Mouse (Mus musculus) liver, embryonic 13.5 days (tissue): ENCODE measurements around the gene Bphl. TPM values are rescaled to one million over a fixed set of nuclear protein-coding genes. Genes with fewer than 3 reads are reported as not detected.
A peak's percentile ranks its signal among the peaks of the same experiment; 100 is the strongest.
"Not testable (repeated sequence)": the region's sequence is repeated elsewhere in the genome, so short reads cannot be mapped to it uniquely, and the experiment has no call there.

Source experiments
- ATAC-seq: fragments of 200-750 bp; cut with Nextera tagmentation; 2 replicates; pipeline ENCODE4 v1.8.0; 2017; ENCODE audit warnings: low read depth, mild to moderate bottlenecking, moderate number of reproducible peaks, moderate library complexity
- DNase-seq: peaks from one replicate; pipeline ENCODE4 v3.0.0; 2022
- H3K27ac ChIP-seq: fragments of 300-500 bp; sonication (generic); 2 replicates; pipeline ENCODE4 v1.5.1; 2015; ENCODE audit warnings: moderate library complexity, mild to moderate bottlenecking, inconsistent platforms
- H3K27me3 ChIP-seq: fragments of 300-500 bp; sonication (generic); 2 replicates; pipeline ENCODE4 v1.6.1; 2015; ENCODE audit warnings: mild to moderate bottlenecking, inconsistent platforms
- H3K36me3 ChIP-seq: fragments of 300-500 bp; sonication (generic); 2 replicates; pipeline ENCODE4 v1.6.1; 2015; ENCODE audit warnings: mild to moderate bottlenecking, inconsistent platforms
- H3K4me1 ChIP-seq: fragments of 300-500 bp; sonication (generic); replicated peaks from 2 replicates; pipeline ENCODE4 v1.6.1; 2015; ENCODE audit warnings: inconsistent platforms
- H3K4me2 ChIP-seq: fragments of 300-500 bp; sonication (generic); 2 replicates; pipeline ENCODE4 v1.6.1; 2015; ENCODE audit warnings: inconsistent platforms, mild to moderate bottlenecking, moderate library complexity
- H3K4me3 ChIP-seq: fragments of 300-500 bp; sonication (generic); replicated peaks from 2 replicates; pipeline ENCODE4 v1.5.1; 2015; ENCODE audit warnings: mild to moderate bottlenecking, inconsistent platforms
- H3K9ac ChIP-seq: fragments of 300-500 bp; sonication (generic); 2 replicates; pipeline ENCODE4 v1.6.1; 2015; ENCODE audit warnings: mild to moderate bottlenecking, inconsistent platforms
- H3K9me3 ChIP-seq: fragments of 300-500 bp; sonication (generic); replicated peaks from 2 replicates; pipeline ENCODE4 v1.6.1; 2016; ENCODE audit warnings: inconsistent platforms
- WGBS: fragments of 180-500 bp; shearing (Covaris S2); methylation state at CpG from one replicate; pipeline ENCODE4 v1.1.7; 2015; ENCODE audit not compliant: insufficient replicate concordance; 5-methylcytosine and 5-hydroxymethylcytosine counted together
- polyA plus RNA-seq: library from polyadenylated mRNA; unstranded; fragments of >200 nt; fragmentation: Nextera tagmentation; extraction: Ambion mirVana; gene quantifications from 2 replicates; pipeline ENCODE4 v1.2.1, GENCODE M21; 2015

Bphl gene
- polyA plus RNA-seq, 1 experiment from 2014 or later = 32.3 TPM

DNA sequence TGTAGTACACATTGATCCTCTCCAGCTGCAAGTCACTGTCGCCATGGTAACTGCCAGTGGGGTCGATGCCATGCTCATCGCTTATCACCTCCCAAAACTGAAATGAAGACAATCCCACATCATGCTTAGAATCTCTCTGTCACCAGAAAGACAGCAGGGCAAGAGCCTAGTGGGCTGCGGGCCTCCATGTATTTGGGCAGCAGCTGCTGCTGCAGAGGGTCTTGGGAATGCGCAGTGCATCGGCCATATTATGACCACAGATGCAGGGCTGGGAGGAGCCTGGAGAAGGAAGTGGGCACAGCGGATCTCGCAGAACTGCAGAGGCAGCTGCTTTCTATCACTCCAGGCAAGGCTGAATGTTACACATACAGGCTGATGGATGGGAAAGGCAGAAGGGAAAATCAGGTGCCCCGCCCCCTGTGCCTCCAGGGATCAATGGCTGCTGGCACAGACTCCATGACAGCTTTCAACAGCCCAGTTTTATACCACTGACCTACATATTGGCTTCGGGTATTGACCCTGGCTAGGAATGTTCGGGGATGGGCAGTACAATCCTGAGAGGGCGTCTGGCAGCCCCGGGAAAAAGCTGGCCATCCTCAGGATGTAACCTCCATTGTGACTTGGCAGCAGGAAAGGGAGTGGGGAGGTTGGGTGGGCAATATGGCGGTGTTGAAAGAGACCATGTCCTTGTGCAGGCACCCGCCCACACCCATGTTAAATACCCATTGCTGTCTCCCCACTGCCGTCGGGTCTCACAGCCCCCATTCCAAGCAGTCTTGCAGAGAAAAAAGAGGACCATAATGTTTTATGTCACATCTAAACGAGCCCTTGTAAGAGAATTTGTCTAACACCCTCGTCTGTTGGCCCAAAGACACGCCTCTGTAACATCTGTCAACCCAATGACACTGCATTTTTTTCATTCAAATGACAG lies 39.4 kb downstream of the Bphl start:
- Histone ChIP-seq H3K36me3 (peaks cover 13% of the 10 kb centered on the region), H3K9me3 (no peaks in the 10 kb centered on the region), H3K4me1 (peaks cover 23% of the 10 kb centered on the region), H3K4me2 (peak overlapping the region; percentile 86), H3K27me3 (peaks cover 13% of the 10 kb centered on the region; the same call in 1 of the 2 replicates), H3K27ac (peak overlapping the region; percentile 74; the same call in 1 of the 2 replicates), H3K9ac (peak overlapping the region; percentile 81), H3K4me3 (peak overlapping the region; percentile 71)
- ATAC-seq (0 out of 2 replicates have a peak, but pooled peaks have one; percentile 22), DNase-seq (peak; percentile 24)
- WGBS = 41% methylated on average over 20 of the region's 20 CpGs

DNA sequence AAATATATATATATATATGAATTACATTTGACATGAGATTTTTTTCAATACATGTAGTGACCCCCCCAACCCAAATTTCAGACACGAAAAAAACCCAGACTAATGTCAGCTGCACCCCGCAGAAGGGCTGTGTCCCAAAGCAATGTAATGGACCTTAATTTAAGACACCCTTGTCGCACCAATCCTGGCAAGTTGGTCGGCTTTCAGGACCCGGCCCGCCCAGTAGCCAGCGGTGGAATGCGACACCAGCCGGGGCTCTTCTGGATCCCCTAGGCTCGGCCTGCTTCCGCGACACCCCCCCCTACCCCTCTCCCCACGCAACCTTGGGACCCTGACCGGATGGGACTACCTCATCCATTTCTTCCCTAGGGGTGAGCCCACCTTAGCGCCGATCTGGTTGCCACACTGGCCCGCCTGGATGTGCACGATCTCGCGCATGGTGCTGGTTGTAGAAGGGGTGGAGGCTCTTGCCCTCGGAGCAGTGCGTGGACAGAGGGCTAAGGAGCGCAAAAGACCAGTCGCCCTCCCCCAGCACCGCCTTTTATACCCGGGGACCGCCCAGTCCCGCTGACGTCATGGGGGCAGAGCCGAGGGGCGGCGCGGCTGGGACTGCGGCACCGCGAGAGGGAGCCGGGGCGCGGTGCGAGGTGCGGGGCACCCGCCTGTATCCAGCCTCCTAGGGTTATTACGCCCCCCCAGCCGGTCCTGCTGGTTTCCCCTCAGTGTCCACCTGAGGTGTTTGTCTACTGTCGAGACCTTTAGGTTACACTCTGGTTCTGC lies 40.3 kb downstream of the Bphl start, which contains the start of gene Tubb2a:
Gene Tubb2a (minus strand): TSS at position 516 of the 780 bp plus-strand sequence.
- Histone ChIP-seq H3K27ac (peak within 1 kb of the TSS; percentile 74), H3K4me3 (peak within 1 kb of the TSS; percentile 71), H3K4me1 (peaks cover 23% of the 10 kb centered on the region), H3K27me3 (peaks cover 13% of the 10 kb centered on the region; the same call in 1 of the 2 replicates), H3K36me3 (peaks cover 13% of the 10 kb centered on the region), H3K9me3 (no peaks in the 10 kb centered on the region), H3K9ac (peak within 1 kb of the TSS; percentile 81), H3K4me2 (peak within 1 kb of the TSS; percentile 86)
- DNase-seq (peak; percentile 88), ATAC-seq (peak; percentile 92)
- WGBS = under 1% methylated on average over 37 of the region's 45 CpGs

DNA sequence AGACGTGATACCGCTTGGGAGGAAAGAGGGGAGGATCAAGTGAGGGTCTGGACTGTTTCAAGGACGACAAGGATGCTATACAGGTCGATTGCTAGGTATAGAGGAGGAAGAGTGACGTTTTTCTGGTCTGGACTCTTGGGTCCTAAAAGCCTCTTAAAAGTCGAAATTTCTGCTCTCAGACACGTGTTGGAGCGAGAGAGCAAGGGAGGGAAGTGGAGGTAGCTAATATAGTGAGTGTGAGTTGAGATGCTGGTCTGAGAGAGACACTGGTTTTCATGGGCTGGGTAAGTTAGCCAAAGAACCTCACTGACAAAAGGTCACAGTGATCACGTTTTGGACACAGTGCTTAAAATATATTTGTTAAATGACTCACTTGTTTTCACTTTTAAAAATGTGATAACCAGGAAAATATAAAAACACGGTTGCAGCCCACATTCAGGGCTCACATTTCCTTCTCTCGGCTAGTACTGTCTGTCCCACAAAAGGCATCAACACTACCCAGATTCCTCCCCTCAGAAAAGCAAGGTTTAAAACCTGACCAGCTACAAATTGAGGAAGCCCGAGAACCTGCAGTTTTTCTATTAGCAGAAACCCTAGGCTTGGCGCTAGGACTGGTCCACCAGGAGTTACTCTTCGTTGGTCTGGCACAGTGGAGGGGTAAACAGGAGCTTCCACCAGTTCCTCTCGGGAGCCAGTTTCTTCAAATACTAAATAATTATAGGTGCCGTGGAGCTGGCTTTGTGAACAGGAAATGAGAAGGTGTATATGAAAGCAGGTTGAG lies 41.3 kb downstream of the Bphl start:
- DNase-seq (no peak), ATAC-seq (no peak)
- Histone ChIP-seq H3K27ac (no peak overlapping the region), H3K36me3 (peaks cover 9% of the 10 kb centered on the region), H3K27me3 (peaks cover 13% of the 10 kb centered on the region; the same call in 1 of the 2 replicates), H3K4me3 (peak overlapping the region; percentile 71), H3K9ac (peak overlapping the region; percentile 81; the same call in 1 of the 2 replicates), H3K4me1 (peaks cover 23% of the 10 kb centered on the region), H3K9me3 (no peaks in the 10 kb centered on the region), H3K4me2 (peak overlapping the region; percentile 86)
- 30% methylated on average over 16 of the region's 16 CpGs for WGBS

DNA sequence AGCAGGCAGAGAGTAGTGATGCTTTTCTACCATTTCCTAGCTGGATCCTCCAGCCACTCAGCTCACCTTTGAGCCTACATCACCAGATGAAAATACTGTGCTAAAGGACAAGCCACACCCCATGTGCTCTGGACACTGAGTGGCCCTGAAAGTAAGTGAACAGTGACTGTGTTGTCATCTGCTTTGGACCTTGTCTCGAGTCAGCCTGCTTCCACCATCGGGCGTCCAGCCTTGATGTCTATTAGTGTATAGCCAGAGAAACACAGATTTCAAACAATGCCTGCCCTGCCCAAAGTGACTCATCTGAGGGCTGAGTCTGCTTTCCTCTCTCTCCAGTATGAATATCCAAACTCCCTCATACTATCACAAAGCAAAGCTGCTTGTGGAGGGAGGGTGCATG lies 42.4 kb downstream of the Bphl start:
- H3K4me2 ChIP-seq = no peak overlapping the region
- ATAC-seq = no peak
- H3K27me3 ChIP-seq = peaks cover 13% of the 10 kb centered on the region; the same call in 1 of the 2 replicates
- no peaks in the 10 kb centered on the region for H3K9me3 ChIP-seq
- WGBS = 57% methylated on average over 3 of the region's 3 CpGs
- H3K9ac ChIP-seq = no peak overlapping the region
- peaks cover 23% of the 10 kb centered on the region for H3K4me1 ChIP-seq
- H3K36me3 ChIP-seq = peaks cover 9% of the 10 kb centered on the region
- H3K4me3 ChIP-seq = no peak overlapping the region
- no peak overlapping the region for H3K27ac ChIP-seq
- DNase-seq = no peak

DNA sequence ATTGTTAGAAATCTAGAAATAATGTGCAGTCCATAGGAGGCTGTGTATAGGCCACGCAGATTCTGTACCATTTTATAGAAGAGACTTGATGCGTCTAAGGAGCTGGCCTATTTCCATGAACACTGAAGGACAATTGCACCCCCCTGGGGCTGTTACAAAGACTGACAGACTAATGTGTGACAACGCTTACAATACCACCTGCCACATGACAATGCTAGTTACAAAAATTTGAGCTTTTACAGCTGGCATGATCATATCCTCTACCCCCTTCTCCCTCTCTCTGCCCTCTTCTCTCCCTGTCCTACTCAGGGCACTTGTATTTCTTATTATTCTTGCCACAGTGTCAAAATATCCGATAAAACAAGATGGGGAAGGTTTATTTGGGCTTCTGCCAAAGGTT lies 44.5 kb downstream of the Bphl start:
- DNase-seq (no peak), ATAC-seq (no peak)
- H3K9me3 ChIP-seq = no peaks in the 10 kb centered on the region
- no peak overlapping the region for H3K4me2 ChIP-seq
- H3K4me3 ChIP-seq = no peak overlapping the region
- no peak overlapping the region for H3K9ac ChIP-seq
- H3K27me3 ChIP-seq = peaks cover 13% of the 10 kb centered on the region; the same call in 1 of the 2 replicates
- H3K27ac ChIP-seq = no peak overlapping the region
- no peaks in the 10 kb centered on the region for H3K36me3 ChIP-seq
- H3K4me1 ChIP-seq = peaks cover 16% of the 10 kb centered on the region
- WGBS = 73% methylated on average over 4 of the region's 4 CpGs

DNA sequence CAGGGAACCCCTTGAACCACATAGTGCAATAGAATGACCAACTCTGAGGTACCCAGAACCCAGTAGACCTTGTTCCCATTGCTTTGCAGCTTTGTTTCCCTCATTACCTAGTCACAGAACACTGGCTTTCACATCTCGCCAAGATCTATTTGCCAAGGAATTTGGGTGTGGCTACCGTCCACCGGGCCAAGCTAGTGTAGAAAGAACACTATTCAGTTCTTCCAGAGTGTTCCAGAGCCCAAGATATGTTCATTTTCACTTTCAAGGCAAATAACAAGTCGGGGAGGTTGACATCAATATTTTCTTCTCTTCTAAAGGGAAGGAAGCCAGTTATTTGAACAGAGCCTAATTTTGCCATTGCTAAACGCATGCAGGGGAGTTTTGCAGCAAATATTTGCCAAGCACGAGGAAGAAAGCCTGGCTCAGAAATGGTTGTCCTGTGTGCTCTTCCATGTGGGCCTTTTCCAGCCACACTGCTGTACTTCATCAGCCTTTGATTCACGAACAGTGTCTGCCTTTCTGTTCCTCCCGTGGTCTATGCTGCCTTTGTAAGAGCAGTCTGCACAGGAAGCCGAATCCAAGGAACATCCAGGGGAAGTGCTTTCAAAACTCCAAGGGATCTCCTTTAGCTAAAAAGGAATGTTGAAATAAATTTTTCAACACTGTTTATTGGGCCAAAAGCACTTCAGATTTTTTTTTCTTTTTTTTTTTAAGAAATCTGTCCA lies 46.8 kb downstream of the Bphl start:
- H3K27me3 ChIP-seq = peaks cover 9% of the 10 kb centered on the region; the same call in 1 of the 2 replicates
- H3K27ac ChIP-seq = no peak overlapping the region
- no peak overlapping the region for H3K9ac ChIP-seq
- H3K4me1 ChIP-seq = no peaks in the 10 kb centered on the region; the same call in 1 of the 2 replicates
- no peak for DNase-seq
- no peak overlapping the region for H3K4me3 ChIP-seq
- ATAC-seq = no peak
- H3K4me2 ChIP-seq = no peak overlapping the region
- 58% methylated on average over 9 of the region's 9 CpGs for WGBS
- no peaks in the 10 kb centered on the region for H3K9me3 ChIP-seq
- no peaks in the 10 kb centered on the region for H3K36me3 ChIP-seq

DNA sequence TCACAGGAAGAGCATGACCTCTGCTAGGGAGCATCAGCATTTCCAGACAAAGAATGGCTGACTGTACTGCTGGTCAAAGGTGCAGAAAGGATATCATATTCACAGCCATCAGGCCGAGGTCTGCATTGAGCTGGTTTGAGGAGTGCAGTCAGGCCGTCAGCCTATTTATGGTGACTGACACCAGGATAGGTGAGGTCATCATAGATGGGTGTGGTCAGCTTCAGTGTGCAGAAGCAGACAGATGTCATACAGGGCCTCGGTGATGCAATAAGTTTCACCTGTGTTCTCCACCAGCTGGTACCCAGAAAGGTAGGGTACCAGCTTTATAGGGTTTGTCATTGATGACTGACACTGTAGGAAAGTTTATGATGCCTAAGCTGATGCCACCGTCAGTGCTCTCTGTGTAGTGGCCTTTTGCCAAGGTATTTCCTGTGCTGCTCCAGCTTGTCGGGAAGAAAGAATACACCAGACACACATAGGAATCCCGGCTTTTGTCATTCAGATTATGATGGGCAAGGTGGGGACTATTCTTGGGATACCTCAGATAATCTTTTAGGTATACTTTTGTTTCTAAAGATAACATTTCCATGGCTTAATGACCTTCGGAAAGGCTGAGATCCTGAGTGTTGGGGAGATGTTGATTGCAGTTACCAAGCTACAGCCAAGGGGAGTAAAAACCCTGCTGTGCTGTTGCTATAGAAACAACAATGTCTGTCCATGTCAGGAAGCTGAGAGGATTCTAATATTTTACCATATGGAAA lies 49.8 kb downstream of the Bphl start:
- no peak overlapping the region for H3K4me2 ChIP-seq
- H3K36me3 ChIP-seq = no peaks in the 10 kb centered on the region
- no peak for DNase-seq
- 48% methylated on average over 7 of the region's 7 CpGs for WGBS
- H3K9ac ChIP-seq = no peak overlapping the region
- no peaks in the 10 kb centered on the region for H3K27me3 ChIP-seq
- ATAC-seq = no peak
- H3K27ac ChIP-seq = no peak overlapping the region
- no peaks in the 10 kb centered on the region for H3K9me3 ChIP-seq
- no peaks in the 10 kb centered on the region; the same call in 1 of the 2 replicates for H3K4me1 ChIP-seq
- no peak overlapping the region for H3K4me3 ChIP-seq

DNA sequence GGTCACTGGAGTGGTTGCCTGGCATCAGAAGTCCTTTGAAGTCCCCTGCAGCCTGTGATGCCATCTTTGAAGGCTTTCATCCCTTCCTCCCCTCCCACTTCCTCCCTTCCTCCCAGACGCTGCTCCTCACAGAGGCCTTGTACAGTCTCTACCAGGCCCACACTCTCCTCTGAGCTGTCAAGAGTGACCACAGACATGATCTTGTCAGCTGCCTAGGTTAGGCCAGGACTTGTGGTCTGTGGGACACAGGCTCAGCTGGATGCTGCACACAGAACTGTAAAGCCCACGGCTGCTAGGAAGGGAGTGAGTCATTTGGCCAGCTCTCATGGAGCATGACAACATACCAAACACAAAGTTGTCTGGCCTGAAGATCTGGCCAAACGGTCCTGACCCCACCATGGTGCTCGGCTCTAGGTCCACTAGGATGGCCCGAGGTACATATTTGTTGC lies 50.8 kb downstream of the Bphl start:
- H3K9me3 ChIP-seq, H3K4me1 ChIP-seq, DNase-seq, H3K4me3 ChIP-seq, H3K36me3 ChIP-seq, H3K9ac ChIP-seq, H3K27ac ChIP-seq, H3K4me2 ChIP-seq, H3K27me3 ChIP-seq: not testable (repeated sequence)
- WGBS = 42% methylated on average over 5 of the region's 5 CpGs
- peak; percentile 50; the same call in 1 of the 2 replicates for ATAC-seq

DNA sequence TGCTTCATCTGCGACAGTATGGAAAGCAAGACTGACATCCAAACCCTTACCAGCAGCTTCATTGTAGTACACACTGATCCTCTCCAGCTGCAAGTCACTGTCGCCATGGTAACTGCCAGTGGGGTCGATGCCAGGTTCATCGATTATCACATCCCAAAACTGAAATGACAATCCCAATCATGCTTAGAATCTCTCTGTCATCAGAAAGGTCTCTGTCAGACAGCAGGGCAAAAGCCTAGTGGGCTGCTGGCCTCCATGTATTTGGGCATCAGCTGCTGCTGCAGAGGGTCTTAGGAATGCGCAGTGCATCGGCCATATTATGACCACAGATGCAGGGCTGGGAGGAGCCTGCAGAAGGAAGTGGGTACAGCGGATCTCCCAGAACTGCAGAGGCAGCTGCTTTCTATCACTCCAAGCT lies 51.5 kb downstream of the Bphl start:
- WGBS = 39% methylated on average over 7 of the region's 7 CpGs

More for the DNA sequence above, 51.5 kb downstream of the Bphl start:
- Histone ChIP-seq H3K4me2 (no peak overlapping the region), H3K27ac (no peak overlapping the region), H3K36me3 (no peaks in the 10 kb centered on the region), H3K9me3 (no peaks in the 10 kb centered on the region), H3K9ac (no peak overlapping the region), H3K4me3 (no peak overlapping the region), H3K4me1 (no peaks in the 10 kb centered on the region; the same call in 1 of the 2 replicates), H3K27me3 (no peaks in the 10 kb centered on the region)
- ATAC-seq (no peak), DNase-seq (no peak)
